Mouse (Mus musculus) forebrain, embryonic 12.5 days (tissue): ENCODE data around the gene Ehbp1. TPM values are rescaled to one million over a fixed set of nuclear protein-coding genes. Genes with fewer than 3 reads are reported as not detected.

Source experiments
- ATAC-seq: fragments of 200-750 bp; cut with Nextera tagmentation; 2 replicates; pipeline ENCODE4 v1.8.0; 2017; ENCODE audit warnings: moderate TSS enrichment; ENCODE audit not compliant: low FRiP score
- H3K27ac ChIP-seq: fragments of 300-500 bp; sonication (generic); 2 replicates; pipeline ENCODE4 v1.5.1; 2016; ENCODE audit warnings: mild to moderate bottlenecking
- H3K27me3 ChIP-seq: fragments of 300-500 bp; sonication (generic); 2 replicates; pipeline ENCODE4 v1.6.1; 2016; ENCODE audit warnings: mild to moderate bottlenecking
- H3K36me3 ChIP-seq: fragments of 300-500 bp; sonication (generic); replicated peaks from 2 replicates; pipeline ENCODE4 v1.6.1; 2016; ENCODE audit warnings: mild to moderate bottlenecking
- H3K4me1 ChIP-seq: fragments of 300-500 bp; sonication (generic); 2 replicates; pipeline ENCODE4 v1.6.1; 2016
- H3K4me2 ChIP-seq: fragments of 300-500 bp; sonication (generic); 2 replicates; pipeline ENCODE4 v1.6.1; 2016; ENCODE audit warnings: mild to moderate bottlenecking, moderate library complexity
- H3K4me3 ChIP-seq: fragments of 300-500 bp; sonication (generic); replicated peaks from 2 replicates; pipeline ENCODE4 v1.5.1; 2016; ENCODE audit warnings: mild to moderate bottlenecking
- H3K9ac ChIP-seq: fragments of 300-500 bp; sonication (generic); 2 replicates; pipeline ENCODE4 v1.6.1; 2016; ENCODE audit warnings: mild to moderate bottlenecking
- H3K9me3 ChIP-seq: fragments of 300-500 bp; sonication (generic); 2 replicates; pipeline ENCODE4 v1.6.1; 2016
- WGBS: fragments of 180-500 bp; shearing (Covaris S2); methylation state at CpG from one replicate; pipeline ENCODE4 v1.1.7; 2016; 5-methylcytosine and 5-hydroxymethylcytosine counted together
- polyA plus RNA-seq: library from polyadenylated mRNA; unstranded; fragments of >200 nt; fragmentation: Nextera tagmentation; extraction: Ambion mirVana; gene quantifications from 2 replicates; pipeline ENCODE4 v1.2.1, GENCODE M21; 2016

Gene Ehbp1
- polyA plus RNA-seq, 1 experiment from 2014 or later, result 18.0 TPM

DNA sequence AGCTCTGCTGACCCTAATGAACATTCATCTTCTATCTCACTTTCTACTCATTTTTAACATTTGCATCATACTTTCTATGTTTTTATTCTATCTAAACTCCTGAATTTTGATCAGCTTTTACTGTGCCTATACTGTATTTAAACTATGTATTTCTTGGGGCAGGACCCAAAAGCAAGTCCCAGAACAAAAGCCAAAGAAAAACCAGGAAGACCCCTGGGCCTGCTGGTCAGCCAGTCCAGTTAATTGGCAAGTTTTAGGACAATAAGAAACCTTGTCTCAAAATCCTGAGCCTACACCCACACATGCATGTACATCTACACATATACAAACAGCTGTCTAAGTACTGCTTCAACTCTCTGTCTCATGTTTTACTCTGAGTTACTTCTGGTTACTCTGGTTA is 161.9 kb downstream of the Ehbp1 start:
- Histone ChIP-seq H3K9me3 (no peaks in the 10 kb centered on the region), H3K4me3 (no peak overlapping the region), H3K27ac (no peak overlapping the region), H3K9ac (no peak overlapping the region), H3K27me3 (no peaks in the 10 kb centered on the region), H3K36me3 (no peaks in the 10 kb centered on the region), H3K4me1 (no peaks in the 10 kb centered on the region), H3K4me2 (no peak overlapping the region)
- no peak for ATAC-seq

- H3K9ac ChIP-seq, result no peak overlapping the region
- ATAC-seq, result no peak
- no peaks in the 10 kb centered on the region for H3K27me3 ChIP-seq
- H3K4me3 ChIP-seq, result no peak overlapping the region
- no peaks in the 10 kb centered on the region for H3K9me3 ChIP-seq
- no peaks in the 10 kb centered on the region for H3K4me1 ChIP-seq
- 95% methylated on average over 1 of the region's 1 CpGs for WGBS
- no peak overlapping the region for H3K27ac ChIP-seq
- no peak overlapping the region for H3K4me2 ChIP-seq
- no peaks in the 10 kb centered on the region for H3K36me3 ChIP-seq
Observed at GRCm38 (mm10) chr11:22178569-22178968, 163.5 kb downstream of the Ehbp1 start.

GRCm38 (mm10) chr11:22174311-22174710 is 167.8 kb downstream of the Ehbp1 start:
- Histone ChIP-seq H3K9me3 (no peaks in the 10 kb centered on the region), H3K4me2 (no peak overlapping the region), H3K36me3 (peaks cover 15% of the 10 kb centered on the region), H3K9ac (no peak overlapping the region), H3K4me3 (no peak overlapping the region), H3K27ac (no peak overlapping the region), H3K4me1 (no peaks in the 10 kb centered on the region), H3K27me3 (no peaks in the 10 kb centered on the region)
- 50% methylated on average over 3 of the region's 3 CpGs for WGBS
- no peak for ATAC-seq

- Histone ChIP-seq H3K4me1 (no peaks in the 10 kb centered on the region), H3K9ac (no peak overlapping the region), H3K27ac (no peak overlapping the region), H3K4me3 (no peak overlapping the region), H3K4me2 (no peak overlapping the region), H3K36me3 (peaks cover 21% of the 10 kb centered on the region), H3K9me3 (no peaks in the 10 kb centered on the region), H3K27me3 (no peaks in the 10 kb centered on the region)
- ATAC-seq, result no peak
- 94% methylated on average over 6 of the region's 6 CpGs for WGBS
Observed at GRCm38 (mm10) chr11:22170962-22171638, 171.0 kb downstream of the Ehbp1 start.

- Histone ChIP-seq H3K27me3 (no peaks in the 10 kb centered on the region), H3K9ac (no peak overlapping the region), H3K36me3 (no peaks in the 10 kb centered on the region), H3K4me2 (no peak overlapping the region), H3K9me3 (no peaks in the 10 kb centered on the region), H3K27ac (no peak overlapping the region), H3K4me3 (no peak overlapping the region), H3K4me1 (no peaks in the 10 kb centered on the region)
- ATAC-seq, result no peak
- 92% methylated on average over 4 of the region's 4 CpGs for WGBS
Observed at GRCm38 (mm10) chr11:22157882-22158281, 184.2 kb downstream of the Ehbp1 start.

DNA sequence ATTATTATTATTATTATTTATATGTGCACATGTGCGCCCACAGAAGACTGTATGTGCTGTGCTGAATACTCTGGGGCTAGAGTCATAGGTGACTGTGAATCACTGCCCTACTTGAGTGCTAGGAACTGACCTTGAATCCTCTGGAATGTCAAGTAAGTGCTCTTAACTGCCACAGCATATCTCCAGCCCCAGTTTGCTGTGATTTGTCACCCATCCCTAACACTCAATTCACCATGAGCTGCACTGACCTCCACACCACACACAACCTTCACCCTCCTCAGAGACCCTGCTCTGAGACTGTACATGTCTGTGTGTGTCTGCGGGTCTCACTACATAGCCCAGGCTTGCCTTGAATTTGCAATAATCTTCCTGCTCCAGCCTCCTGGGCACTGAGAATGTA is 185.9 kb downstream of the Ehbp1 start:
- Histone ChIP-seq H3K4me2 (no peak overlapping the region), H3K36me3 (no peaks in the 10 kb centered on the region), H3K9ac (no peak overlapping the region), H3K4me3 (no peak overlapping the region), H3K27ac (no peak overlapping the region), H3K27me3 (no peaks in the 10 kb centered on the region), H3K4me1 (no peaks in the 10 kb centered on the region), H3K9me3 (no peaks in the 10 kb centered on the region)
- ATAC-seq, result no peak
- 90% methylated on average over 2 of the region's 2 CpGs for WGBS

- Histone ChIP-seq H3K4me1 (no peaks in the 10 kb centered on the region), H3K27ac (no peak overlapping the region), H3K36me3 (no peaks in the 10 kb centered on the region), H3K4me2 (no peak overlapping the region), H3K27me3 (no peaks in the 10 kb centered on the region), H3K9ac (no peak overlapping the region), H3K4me3 (no peak overlapping the region), H3K9me3 (no peaks in the 10 kb centered on the region)
- WGBS, result 89% methylated on average over 3 of the region's 3 CpGs
- ATAC-seq, result no peak
Observed at GRCm38 (mm10) chr11:22155366-22156095, 186.6 kb downstream of the Ehbp1 start.

GRCm38 (mm10) chr11:22154501-22155294 is 187.4 kb downstream of the Ehbp1 start:
- WGBS, result 86% methylated on average over 9 of the region's 9 CpGs
- H3K36me3 ChIP-seq, result 0 out of 2 replicates have a peak, but pooled peaks cover 3% of the 10 kb centered on the region
- H3K4me1 ChIP-seq, result no peaks in the 10 kb centered on the region
- H3K27me3 ChIP-seq, result no peaks in the 10 kb centered on the region
- no peak overlapping the region for H3K4me3 ChIP-seq
- ATAC-seq, result no peak
- no peak overlapping the region for H3K27ac ChIP-seq
- no peak overlapping the region for H3K9ac ChIP-seq
- H3K9me3 ChIP-seq, result no peaks in the 10 kb centered on the region
- H3K4me2 ChIP-seq, result no peak overlapping the region

GRCm38 (mm10) chr11:22140737-22141136 is 201.4 kb downstream of the Ehbp1 start:
- Histone ChIP-seq H3K27me3 (no peaks in the 10 kb centered on the region), H3K4me3 (no peak overlapping the region), H3K9ac (no peak overlapping the region), H3K4me1 (no peaks in the 10 kb centered on the region), H3K9me3 (no peaks in the 10 kb centered on the region), H3K36me3 (peaks cover 1% of the 10 kb centered on the region; the same call in 1 of the 2 replicates), H3K4me2 (no peak overlapping the region), H3K27ac (no peak overlapping the region)
- WGBS, result 91% methylated on average over 2 of the region's 2 CpGs
- no peak for ATAC-seq

GRCm38 (mm10) chr11:22138466-22138865 is 203.6 kb downstream of the Ehbp1 start:
- Histone ChIP-seq H3K9ac (no peak overlapping the region), H3K27me3 (no peaks in the 10 kb centered on the region), H3K4me2 (no peak overlapping the region), H3K9me3 (no peaks in the 10 kb centered on the region), H3K27ac (no peak overlapping the region), H3K4me3 (no peak overlapping the region), H3K4me1 (no peaks in the 10 kb centered on the region), H3K36me3 (no peaks in the 10 kb centered on the region; the same call in 1 of the 2 replicates)
- ATAC-seq, result no peak

DNA sequence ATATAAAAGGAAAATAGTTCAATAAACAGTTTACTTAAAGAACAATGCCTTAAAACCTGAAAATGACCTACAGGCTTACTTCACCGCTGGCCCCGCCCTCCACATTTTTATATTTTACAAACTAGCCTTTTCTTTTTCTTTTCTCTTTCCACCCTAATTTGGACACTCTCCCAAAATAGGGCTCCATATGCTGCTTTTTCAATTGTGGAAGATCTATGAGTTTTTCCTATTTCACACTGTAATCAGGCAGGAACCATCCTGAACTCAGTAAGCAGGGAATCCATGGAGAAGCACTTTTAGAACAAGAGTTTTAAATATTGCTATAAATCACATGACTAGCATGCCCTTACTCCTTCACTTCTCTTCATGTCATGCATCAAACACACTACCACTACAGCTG is 216.9 kb downstream of the Ehbp1 start:
- WGBS, result 100% methylated on average over 2 of the region's 2 CpGs
- no peak overlapping the region for H3K4me2 ChIP-seq
- no peak for ATAC-seq

GRCm38 (mm10) chr11:22118853-22119252 is 223.2 kb downstream of the Ehbp1 start:
- no peak overlapping the region for H3K4me2 ChIP-seq
- no peak overlapping the region for H3K27ac ChIP-seq
- ATAC-seq, result no peak
- H3K9ac ChIP-seq, result no peak overlapping the region
- no peak overlapping the region for H3K4me3 ChIP-seq
- H3K27me3 ChIP-seq, result no peaks in the 10 kb centered on the region
- 90% methylated on average over 3 of the region's 3 CpGs for WGBS
- H3K36me3 ChIP-seq, result no peaks in the 10 kb centered on the region
- no peaks in the 10 kb centered on the region for H3K9me3 ChIP-seq
- H3K4me1 ChIP-seq, result no peaks in the 10 kb centered on the region

More for the DNA sequence above, 216.9 kb downstream of the Ehbp1 start:
- Histone ChIP-seq H3K9ac (no peak overlapping the region), H3K27ac (no peak overlapping the region), H3K4me3 (no peak overlapping the region), H3K4me1 (no peaks in the 10 kb centered on the region), H3K36me3 (no peaks in the 10 kb centered on the region), H3K9me3 (no peaks in the 10 kb centered on the region), H3K27me3 (no peaks in the 10 kb centered on the region)
